Mouse (Mus musculus): ENCODE measurements around the gene Pmepa1.

DNA sequence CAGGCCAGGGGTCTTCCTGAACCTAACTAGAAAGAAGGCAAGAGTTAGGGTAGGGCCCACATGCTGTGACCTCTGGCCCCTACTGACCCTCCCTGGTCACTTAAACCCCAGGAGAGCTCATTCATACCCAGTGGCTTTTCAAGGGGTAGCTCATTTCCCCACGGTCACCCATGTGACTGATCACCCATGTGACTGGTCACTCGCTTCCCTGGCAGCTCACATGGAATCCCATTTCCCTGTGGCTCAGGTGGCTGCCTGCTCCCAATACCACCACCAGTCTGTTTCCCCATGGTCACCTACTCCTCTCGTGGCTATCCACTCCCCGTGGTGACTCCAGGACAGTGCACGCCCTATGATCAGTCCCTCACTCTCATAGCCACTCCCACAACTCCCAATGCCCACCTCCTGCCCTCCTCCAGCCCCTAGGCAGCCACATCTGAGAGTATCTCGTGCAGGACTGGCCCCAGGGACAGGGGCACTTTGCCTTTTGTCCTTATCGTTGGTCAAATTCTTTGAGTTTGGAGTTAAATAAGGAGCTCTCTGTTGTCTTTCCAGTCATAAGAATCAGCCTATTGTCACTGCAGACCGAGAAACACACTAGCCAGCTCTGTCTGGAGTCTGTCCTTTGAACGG is 17.8 kb downstream of the Pmepa1 start:
- TF ChIP-seq TAL1 (IDR thresholded peaks at IDR 0.05; ENCODE audit: low read length) = no peak
- TF ChIP-seq GATA1 (IDR thresholded peaks at IDR 0.05; ENCODE audit: low read length) = no peak

All from erythroblast, embryonic 14.5 days (primary cell).